Mouse (Mus musculus) R1 (cell line): ENCODE measurements around the gene Zdhhc19.
"Not testable (repeated sequence)": the region's sequence is repeated elsewhere in the genome, so short reads cannot be mapped to it uniquely, and the experiment has no call there.

ENCODE experiments used
- DNase-seq: peaks from one replicate; pipeline ENCODE4 v3.0.0-alpha.2; 2018; ENCODE audit warnings: low read depth, low spot score

Gene Zdhhc19

GRCm38 (mm10) chr16:32487234-32488111 lies 8.6 kb upstream of the Zdhhc19 start, which contains the start of gene Slc51a:
Gene Slc51a (minus strand): TSS chr16:32487879.
- DNase-seq = peak; percentile 49

GRCm38 (mm10) chr16:32488939-32489338 lies 7.1 kb upstream of the Zdhhc19 start:
- DNase-seq = no peak

- DNase-seq = not testable (repeated sequence)
These were observed 1.7 kb upstream of the Zdhhc19 start for GRCm38 (mm10) chr16:32494371-32494770.

- peak; percentile 65 for DNase-seq
These were observed 2.9 kb downstream of the Zdhhc19 start for GRCm38 (mm10) chr16:32498996-32499395.

GRCm38 (mm10) chr16:32499430-32500037 lies 3.5 kb downstream of the Zdhhc19 start:
- peak; percentile 94 for DNase-seq

GRCm38 (mm10) chr16:32501459-32501858 lies 5.4 kb downstream of the Zdhhc19 start:
- no peak for DNase-seq

GRCm38 (mm10) chr16:32502621-32503335 lies 6.7 kb downstream of the Zdhhc19 start:
- peak; percentile 93 for DNase-seq

- DNase-seq = no peak
These were observed 7.6 kb downstream of the Zdhhc19 start for GRCm38 (mm10) chr16:32503633-32504032.

GRCm38 (mm10) chr16:32506298-32506697 lies 10.2 kb downstream of the Zdhhc19 start:
- DNase-seq = no peak

- DNase-seq = no peak
These were observed 10.8 kb downstream of the Zdhhc19 start for GRCm38 (mm10) chr16:32506868-32507267.

GRCm38 (mm10) chr16:32507407-32507806 lies 11.3 kb downstream of the Zdhhc19 start:
- DNase-seq = peak; percentile 83

- DNase-seq = no peak
These were observed 12.0 kb downstream of the Zdhhc19 start for GRCm38 (mm10) chr16:32508035-32508434.

GRCm38 (mm10) chr16:32508506-32509065 lies 12.5 kb downstream of the Zdhhc19 start:
- DNase-seq = no peak

GRCm38 (mm10) chr16:32509066-32509942 lies 13.2 kb downstream of the Zdhhc19 start:
- no peak for DNase-seq

GRCm38 (mm10) chr16:32510399-32511337 lies 14.6 kb downstream of the Zdhhc19 start:
- DNase-seq = peak; percentile 91

- DNase-seq = no peak
These were observed 15.3 kb downstream of the Zdhhc19 start for GRCm38 (mm10) chr16:32511338-32511734.

GRCm38 (mm10) chr16:32511827-32512490 lies 15.9 kb downstream of the Zdhhc19 start:
- peak; percentile 36 for DNase-seq

GRCm38 (mm10) chr16:32512921-32513320 lies 16.9 kb downstream of the Zdhhc19 start:
- DNase-seq = no peak

GRCm38 (mm10) chr16:32513401-32513800 lies 17.3 kb downstream of the Zdhhc19 start:
- peak; percentile 76 for DNase-seq
